Mouse (Mus musculus) megakaryocyte, embryonic 14.5 days (primary cell): ENCODE results near the gene Lgals3bp. TPM values are rescaled to one million over a fixed set of nuclear protein-coding genes. Genes with fewer than 3 reads are reported as not detected.
A peak's percentile ranks its signal among the peaks of the same experiment; 100 is the strongest.

Source experiments
- H3K27me3 ChIP-seq: replicated peaks from 2 replicates; pipeline ENCODE3; 2012; ENCODE audit warnings: inconsistent platforms
- H3K36me3 ChIP-seq: replicated peaks from 2 replicates; pipeline ENCODE3; 2012; ENCODE audit warnings: low read length, inconsistent platforms, mixed read lengths
- H3K4me1 ChIP-seq: 2 replicates; pipeline ENCODE4 v1.6.1; 2012; ENCODE audit warnings: inconsistent platforms
- H3K4me3 ChIP-seq: replicated peaks from 2 replicates; pipeline ENCODE3; 2012; ENCODE audit warnings: moderate library complexity, mild to moderate bottlenecking, inconsistent platforms
- H3K9me3 ChIP-seq: 2 replicates; pipeline ENCODE4 v1.6.1; 2012; ENCODE audit warnings: inconsistent platforms
- FLI1 ChIP-seq: IDR thresholded peaks from 2 replicates; pipeline ENCODE4 v1.6.1; 2012; ENCODE audit warnings: low read length, inconsistent platforms, mixed read lengths
- GATA1 ChIP-seq: IDR thresholded peaks from 3 replicates; pipeline ENCODE4 v1.6.1; 2012; ENCODE audit warnings: mixed read lengths, low read length, inconsistent platforms, borderline replicate concordance
- polyA plus RNA-seq: library from polyadenylated mRNA; stranded (reverse); fragments of >175 nt; gene quantifications from 2 replicates; pipeline ENCODE4 v1.2.3, GENCODE M21; 2012; ENCODE audit warnings: low replicate concordance; ENCODE audit not compliant: insufficient read depth

Lgals3bp gene
- polyA plus RNA-seq, 1 experiment: 224 TPM

DNA sequence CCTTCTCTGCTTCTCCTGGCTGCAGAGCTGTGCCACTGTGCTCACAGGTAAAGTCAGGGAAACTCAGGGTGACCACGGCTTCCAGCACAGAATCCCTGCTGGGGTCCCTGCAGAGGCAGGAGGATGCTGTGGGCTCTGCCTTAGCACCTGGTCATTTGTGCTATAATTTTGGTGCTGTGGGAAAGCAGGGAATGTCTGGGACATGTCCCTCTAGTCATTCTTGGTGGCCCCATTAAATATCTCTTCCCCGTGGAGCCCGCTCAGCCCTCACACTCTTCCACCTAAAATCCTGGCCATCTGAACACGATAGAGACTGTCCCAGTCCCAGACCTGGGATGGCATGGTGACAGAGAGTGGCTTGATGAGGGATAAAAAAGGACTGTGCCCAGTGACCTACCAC lies 37.9 kb downstream of the Lgals3bp start:
- Histone ChIP-seq H3K4me3 (peak overlapping the region; percentile 20), H3K27me3 (peaks cover 69% of the 10 kb centered on the region), H3K36me3 (no peaks in the 10 kb centered on the region), H3K9me3 (peaks cover 7% of the 10 kb centered on the region), H3K4me1 (peaks cover 22% of the 10 kb centered on the region)
- TF ChIP-seq FLI1: no peak
- no peak for TF ChIP-seq GATA1

- H3K9me3 ChIP-seq: peaks cover 1% of the 10 kb centered on the region; the same call in 1 of the 2 replicates
- TF ChIP-seq FLI1 (no peak), GATA1 (no peak)
- peaks cover 20% of the 10 kb centered on the region for H3K4me1 ChIP-seq
- peaks cover 75% of the 10 kb centered on the region for H3K27me3 ChIP-seq
- no peaks in the 10 kb centered on the region for H3K36me3 ChIP-seq
- H3K4me3 ChIP-seq: peak overlapping the region; percentile 71
These were observed 38.8 kb downstream of the Lgals3bp start for GRCm38 (mm10) chr11:118362971-118363518.

DNA sequence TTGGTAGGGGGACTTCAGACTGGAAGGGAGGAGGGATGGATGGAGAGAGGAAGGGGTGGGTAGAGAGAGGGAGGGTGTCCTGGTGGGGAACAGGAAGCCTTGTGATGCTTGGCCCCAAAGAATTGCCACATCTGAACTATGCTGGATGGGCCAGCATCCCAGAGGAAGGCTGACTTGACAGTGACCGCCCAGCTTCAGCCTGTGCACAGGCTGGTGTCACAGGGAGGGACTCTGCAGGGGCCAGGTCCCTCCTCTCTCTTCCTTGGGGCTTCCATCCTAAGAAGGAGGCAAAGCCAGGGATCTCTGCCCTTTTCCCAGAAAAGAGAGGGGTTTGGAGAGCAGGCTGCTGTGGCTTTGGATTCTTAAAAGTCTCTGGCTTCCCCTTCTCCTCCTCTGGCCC lies 39.4 kb downstream of the Lgals3bp start:
- H3K27me3 ChIP-seq: peaks cover 79% of the 10 kb centered on the region
- no peak overlapping the region for H3K4me3 ChIP-seq
- TF ChIP-seq FLI1 (no peak), GATA1 (no peak)
- no peaks in the 10 kb centered on the region for H3K9me3 ChIP-seq
- no peaks in the 10 kb centered on the region for H3K36me3 ChIP-seq
- H3K4me1 ChIP-seq: peaks cover 20% of the 10 kb centered on the region

DNA sequence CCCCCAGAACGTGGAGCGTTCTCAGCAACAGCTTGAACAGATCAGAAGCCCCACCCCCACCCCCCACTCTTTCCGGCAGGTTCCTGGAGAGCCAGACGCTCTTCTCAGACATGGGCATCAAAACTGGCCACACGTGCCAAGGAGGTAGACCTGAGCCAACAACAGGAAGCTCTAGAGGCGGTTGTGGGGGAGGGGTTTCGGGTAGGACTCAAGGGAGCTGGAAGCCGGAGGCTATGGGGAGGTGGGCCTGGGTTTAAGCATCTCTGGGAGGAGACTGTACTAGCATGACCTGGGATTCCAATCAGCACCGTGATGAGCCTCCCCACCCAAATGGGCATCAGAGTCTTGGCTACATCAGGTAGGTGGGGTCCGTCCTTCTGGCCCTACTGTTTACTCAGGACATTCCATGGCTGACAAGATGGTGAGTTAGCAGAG lies 41.0 kb downstream of the Lgals3bp start:
- TF ChIP-seq FLI1: no peak
- no peak for TF ChIP-seq GATA1

DNA sequence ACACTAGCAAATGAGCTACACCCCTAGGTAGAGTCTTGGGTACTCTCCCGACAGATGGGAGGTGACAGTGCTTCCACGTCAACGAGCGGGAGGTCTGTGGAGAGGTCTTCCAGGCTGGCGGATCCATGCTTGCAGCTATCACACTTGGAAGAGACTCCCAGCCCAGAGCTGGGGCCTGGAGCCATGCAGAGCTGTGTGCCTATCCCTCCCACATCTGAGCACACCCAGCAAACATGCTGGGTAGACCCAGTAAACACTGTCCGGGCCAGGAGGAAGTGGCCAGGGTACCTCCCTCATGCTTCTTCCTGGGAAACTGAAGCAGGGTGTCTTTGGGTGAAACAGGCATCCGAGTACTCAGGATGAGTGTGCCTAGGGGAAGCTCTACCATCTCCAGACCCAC lies 41.4 kb downstream of the Lgals3bp start:
- H3K4me1 ChIP-seq: peaks cover 20% of the 10 kb centered on the region
- no peaks in the 10 kb centered on the region for H3K9me3 ChIP-seq
- H3K36me3 ChIP-seq: no peaks in the 10 kb centered on the region
- TF ChIP-seq FLI1 (no peak), GATA1 (no peak)
- peaks cover 87% of the 10 kb centered on the region for H3K27me3 ChIP-seq
- no peak overlapping the region for H3K4me3 ChIP-seq

More for the DNA sequence above, 41.0 kb downstream of the Lgals3bp start:
- H3K36me3 ChIP-seq: no peaks in the 10 kb centered on the region
- H3K27me3 ChIP-seq: peaks cover 87% of the 10 kb centered on the region
- H3K4me3 ChIP-seq: no peak overlapping the region
- H3K9me3 ChIP-seq: no peaks in the 10 kb centered on the region
- H3K4me1 ChIP-seq: peaks cover 20% of the 10 kb centered on the region

DNA sequence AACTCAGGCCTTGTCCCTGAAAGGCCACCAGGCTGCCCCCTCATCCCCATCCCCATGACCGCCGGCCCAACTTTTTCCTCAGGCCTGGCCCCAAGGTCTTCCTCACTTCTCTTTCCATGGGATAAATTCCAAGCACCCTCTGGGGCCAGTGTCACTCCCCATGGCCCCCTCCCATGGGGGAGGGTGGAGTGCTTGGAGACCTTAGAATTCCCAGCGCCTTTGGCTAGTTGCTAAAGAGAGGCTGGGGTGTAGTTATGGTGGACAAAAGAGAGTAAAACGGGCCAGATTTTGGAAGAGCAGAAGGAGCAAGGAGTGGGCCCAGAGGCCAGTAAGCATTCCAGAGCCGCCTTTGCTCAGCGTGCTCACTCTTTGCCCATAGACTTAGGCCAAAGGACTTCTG lies 46.3 kb downstream of the Lgals3bp start, which contains the start of gene Timp2:
Gene Timp2 (minus strand): TSS at position 101 of the 400 bp plus-strand sequence.
- Histone ChIP-seq H3K27me3 (peaks cover 91% of the 10 kb centered on the region), H3K36me3 (no peaks in the 10 kb centered on the region), H3K4me1 (peaks cover 10% of the 10 kb centered on the region), H3K4me3 (peak within 1 kb of the TSS; percentile 87), H3K9me3 (no peaks in the 10 kb centered on the region)
- no peak for TF ChIP-seq GATA1
- no peak for TF ChIP-seq FLI1

DNA sequence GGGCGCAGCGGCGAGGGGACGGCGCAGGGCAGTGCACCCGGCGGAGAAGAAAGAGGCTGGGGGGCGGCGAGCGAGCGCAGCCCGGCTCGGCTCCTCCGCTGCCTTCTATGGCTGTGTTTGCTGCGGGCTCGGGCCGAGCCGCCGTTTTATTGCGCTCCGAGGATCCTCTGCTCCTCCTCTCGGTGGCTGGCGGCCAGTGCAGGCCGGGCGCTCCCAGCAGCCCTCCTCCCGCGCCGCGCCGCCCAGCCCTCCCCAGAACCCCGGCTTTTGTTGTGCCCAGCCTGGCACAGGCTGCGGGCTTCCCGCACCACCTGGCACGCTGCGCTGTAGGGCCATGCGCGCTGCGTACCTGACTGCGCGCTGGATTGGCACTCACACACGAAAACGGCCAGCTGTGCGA lies 46.7 kb downstream of the Lgals3bp start:
- Histone ChIP-seq H3K4me3 (peak overlapping the region; percentile 87), H3K36me3 (no peaks in the 10 kb centered on the region), H3K9me3 (no peaks in the 10 kb centered on the region), H3K27me3 (peaks cover 91% of the 10 kb centered on the region), H3K4me1 (peaks cover 9% of the 10 kb centered on the region)
- no peak for TF ChIP-seq FLI1
- TF ChIP-seq GATA1: no peak

DNA sequence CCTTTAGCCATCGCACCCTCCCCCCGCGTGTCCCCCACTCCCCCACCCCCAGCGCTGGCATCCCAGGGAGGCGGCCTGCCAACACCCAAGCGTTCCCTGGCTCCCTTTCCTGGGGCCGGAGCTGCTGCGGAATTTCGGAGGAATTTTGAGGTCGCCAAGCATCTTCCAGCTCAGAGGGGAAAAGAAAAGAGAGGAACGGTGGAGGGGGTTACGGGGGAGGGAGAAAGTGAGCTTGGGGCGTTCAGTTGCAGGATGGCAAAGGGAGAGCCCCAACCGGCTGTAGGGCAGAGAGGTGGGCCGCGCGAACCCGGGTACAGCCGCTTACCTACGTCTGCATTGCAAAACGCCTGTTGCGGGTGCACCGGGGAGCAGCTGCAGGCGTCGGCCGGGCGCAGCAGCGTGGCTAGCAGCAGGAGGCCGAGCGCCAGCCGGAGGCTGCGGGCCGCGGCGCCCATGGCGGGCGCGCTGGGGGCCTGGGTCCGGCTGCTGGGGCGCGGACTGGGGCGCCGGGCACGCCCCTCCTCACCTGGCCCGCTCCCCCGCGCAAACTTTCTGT lies 47.2 kb downstream of the Lgals3bp start:
- H3K36me3 ChIP-seq: no peaks in the 10 kb centered on the region
- peaks cover 94% of the 10 kb centered on the region for H3K27me3 ChIP-seq
- no peaks in the 10 kb centered on the region for H3K9me3 ChIP-seq
- H3K4me3 ChIP-seq: peak overlapping the region; percentile 87
- peaks cover 9% of the 10 kb centered on the region for H3K4me1 ChIP-seq
- TF ChIP-seq FLI1 (no peak), GATA1 (no peak)

GRCm38 (mm10) chr11:118349494-118349893 lies 52.4 kb downstream of the Lgals3bp start:
- H3K9me3 ChIP-seq: no peaks in the 10 kb centered on the region

DNA sequence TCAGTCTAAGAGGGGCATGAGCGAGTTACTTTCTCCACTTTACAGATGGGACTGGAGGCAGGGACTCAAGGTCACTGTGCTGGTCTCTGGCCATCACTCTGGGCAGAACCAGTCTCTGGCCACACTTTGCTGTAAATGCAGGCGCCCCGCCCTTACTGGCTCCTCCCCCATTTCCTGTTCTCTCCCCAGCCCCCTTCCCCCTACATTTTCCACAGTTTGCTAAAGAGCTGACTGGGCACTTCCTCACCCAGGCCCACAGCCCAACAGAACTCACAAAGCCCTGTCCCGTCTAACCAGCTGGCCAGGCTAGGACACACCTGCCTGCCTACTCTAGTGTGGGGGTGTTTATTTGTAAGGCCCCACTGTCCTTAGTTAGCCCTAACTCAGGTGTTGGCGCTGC lies 53.0 kb downstream of the Lgals3bp start:
- Histone ChIP-seq H3K9me3 (no peaks in the 10 kb centered on the region), H3K36me3 (no peaks in the 10 kb centered on the region), H3K4me3 (peak overlapping the region; percentile 25), H3K27me3 (peaks cover 87% of the 10 kb centered on the region), H3K4me1 (peaks cover 10% of the 10 kb centered on the region)
- no peak for TF ChIP-seq GATA1
- TF ChIP-seq FLI1: no peak

More at GRCm38 (mm10) chr11:118349494-118349893, 52.4 kb downstream of the Lgals3bp start:
- H3K27me3 ChIP-seq: peaks cover 89% of the 10 kb centered on the region
- no peaks in the 10 kb centered on the region for H3K36me3 ChIP-seq
- no peak overlapping the region for H3K4me3 ChIP-seq
- no peak for TF ChIP-seq GATA1
- no peak for TF ChIP-seq FLI1
- peaks cover 10% of the 10 kb centered on the region for H3K4me1 ChIP-seq
